Mouse (Mus musculus) heart, postnatal 0 days (tissue): ENCODE data around the gene Amacr. TPM values are rescaled to one million over a fixed set of nuclear protein-coding genes. Genes with fewer than 3 reads are reported as not detected.

Source experiments
- ATAC-seq: fragments of 200-750 bp; cut with Nextera tagmentation; 2 replicates; pipeline ENCODE4 v1.8.0; 2017; ENCODE audit warnings: low read depth, moderate number of reproducible peaks, moderate library complexity; ENCODE audit not compliant: insufficient read depth
- DNase-seq: peaks from one replicate; pipeline ENCODE4 v3.0.0-alpha.2; 2016; ENCODE audit warnings: low spot score
- H3K27ac ChIP-seq: fragments of 300-500 bp; sonication (generic); 2 replicates; pipeline ENCODE4 v1.5.1; 2014; ENCODE audit warnings: low read depth, mild to moderate bottlenecking
- H3K27me3 ChIP-seq: fragments of 300-500 bp; sonication (generic); 2 replicates; pipeline ENCODE4 v1.6.1; 2014; ENCODE audit warnings: low read length, mixed read lengths; ENCODE audit not compliant: control insufficient read depth, insufficient read depth
- H3K36me3 ChIP-seq: fragments of 300-500 bp; sonication (generic); replicated peaks from 2 replicates; pipeline ENCODE4 v1.6.1; 2014; ENCODE audit warnings: low read length, mixed read lengths; ENCODE audit not compliant: control insufficient read depth, insufficient read depth
- H3K4me1 ChIP-seq: fragments of 300-500 bp; sonication (generic); 2 replicates; pipeline ENCODE4 v1.6.1; 2014; ENCODE audit warnings: antibody characterized with exemption; ENCODE audit not compliant: control insufficient read depth, insufficient read depth
- H3K4me2 ChIP-seq: fragments of 300-500 bp; sonication (generic); 2 replicates; pipeline ENCODE4 v1.6.1; 2014; ENCODE audit warnings: low read depth, mild to moderate bottlenecking, low read length, moderate library complexity
- H3K4me3 ChIP-seq: fragments of 300-500 bp; sonication (generic); 2 replicates; pipeline ENCODE4 v1.5.1; 2014; ENCODE audit warnings: low read depth, low read length
- H3K9ac ChIP-seq: fragments of 300-500 bp; sonication (generic); replicated peaks from 2 replicates; pipeline ENCODE4 v1.6.1; 2014; ENCODE audit warnings: low read depth, low read length, mixed read lengths
- H3K9me3 ChIP-seq: fragments of 300-500 bp; sonication (generic); replicated peaks from 2 replicates; pipeline ENCODE4 v1.6.1; 2016; ENCODE audit warnings: low read length; ENCODE audit not compliant: control insufficient read depth
- CTCF ChIP-seq: IDR thresholded peaks from 2 replicates; pipeline ENCODE4 v1.5.1; 2016; ENCODE audit warnings: antibody characterized with exemption, control low read depth, low read depth
- EP300 ChIP-seq: IDR thresholded peaks from 2 replicates; pipeline ENCODE4 v1.6.1; 2016; ENCODE audit warnings: antibody characterized with exemption, low read depth
- WGBS: fragments of 180-500 bp; shearing (Covaris S2); extraction: QIAGEN DNeasy Blood & Tissue Kit; methylation state at CpG from one replicate; pipeline ENCODE4 v1.1.7; 2014; 5-methylcytosine and 5-hydroxymethylcytosine counted together
- polyA plus RNA-seq: library from polyadenylated mRNA; unstranded; fragments of >200 nt; fragmentation: Nextera tagmentation; extraction: Ambion mirVana; gene quantifications from 2 replicates; pipeline ENCODE4 v1.2.1, GENCODE M21; 2015
- total RNA-seq: library from RNA; depleted of rRNA; stranded (reverse); fragments of >200 nt; gene quantifications from 2 replicates; pipeline ENCODE4 v1.2.3, GENCODE M21; 2014; ENCODE audit warnings: low replicate concordance

The Amacr gene
- total and polyA plus RNA-seq, 2 experiments from 2014 or later = 25.5 to 25.8 TPM

GRCm38 (mm10) chr15:10956706-10957105 lies 24.9 kb upstream of the Amacr start:
- no peak overlapping the region for H3K9ac ChIP-seq
- WGBS = 54% methylated on average over 3 of the region's 3 CpGs
- TF ChIP-seq CTCF (no peak), EP300 (no peak)
- ATAC-seq (no peak), DNase-seq (peak; percentile 28)
- H3K27ac ChIP-seq = no peak overlapping the region
- H3K9me3 ChIP-seq = no peaks in the 10 kb centered on the region
- H3K4me1 ChIP-seq = no peaks in the 10 kb centered on the region
- no peak overlapping the region for H3K4me2 ChIP-seq
- no peaks in the 10 kb centered on the region for H3K27me3 ChIP-seq
- no peaks in the 10 kb centered on the region for H3K36me3 ChIP-seq
- H3K4me3 ChIP-seq = no peak overlapping the region

DNA sequence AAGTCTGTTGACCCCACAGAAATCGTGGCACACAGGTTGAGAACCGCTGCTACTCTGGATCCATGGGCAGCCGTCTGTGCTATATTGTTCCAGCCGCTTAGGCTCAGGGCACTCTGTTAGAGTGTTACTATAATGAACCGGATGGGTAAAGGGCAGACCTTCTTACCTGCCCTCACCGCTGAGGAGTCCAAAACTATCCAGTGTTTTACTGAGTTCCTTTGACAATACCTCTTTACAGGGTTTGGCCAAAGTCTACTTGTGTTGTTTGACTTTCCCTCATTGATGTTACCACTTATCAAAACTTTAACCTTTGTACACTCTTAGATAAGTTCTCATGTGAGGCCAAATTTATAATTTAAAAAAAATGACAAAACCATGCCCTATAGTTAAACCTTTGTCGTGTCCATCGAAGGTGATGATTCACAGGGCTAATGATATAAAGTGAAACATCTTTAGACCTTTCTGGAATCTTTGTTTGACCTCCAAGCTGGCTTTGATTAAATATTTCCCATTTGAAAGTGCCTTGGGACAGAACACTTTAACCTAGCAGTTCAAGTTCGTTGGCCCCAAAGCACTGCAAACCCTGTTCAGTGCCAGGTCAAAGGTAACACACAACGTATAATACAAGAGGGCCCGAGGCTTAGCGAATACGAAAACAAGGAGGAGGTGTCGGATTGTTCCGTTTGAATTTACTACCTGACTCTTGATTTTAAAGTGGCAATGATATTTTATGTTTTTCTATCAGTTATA lies 22.1 kb upstream of the Amacr start:
- Histone ChIP-seq H3K9ac (no peak overlapping the region), H3K4me3 (no peak overlapping the region), H3K27ac (no peak overlapping the region), H3K27me3 (no peaks in the 10 kb centered on the region), H3K9me3 (no peaks in the 10 kb centered on the region), H3K4me2 (no peak overlapping the region), H3K36me3 (no peaks in the 10 kb centered on the region), H3K4me1 (no peaks in the 10 kb centered on the region)
- TF ChIP-seq CTCF = no peak
- TF ChIP-seq EP300 = no peak
- no peak for DNase-seq
- no peak for ATAC-seq
- 88% methylated on average over 15 of the region's 15 CpGs for WGBS

DNA sequence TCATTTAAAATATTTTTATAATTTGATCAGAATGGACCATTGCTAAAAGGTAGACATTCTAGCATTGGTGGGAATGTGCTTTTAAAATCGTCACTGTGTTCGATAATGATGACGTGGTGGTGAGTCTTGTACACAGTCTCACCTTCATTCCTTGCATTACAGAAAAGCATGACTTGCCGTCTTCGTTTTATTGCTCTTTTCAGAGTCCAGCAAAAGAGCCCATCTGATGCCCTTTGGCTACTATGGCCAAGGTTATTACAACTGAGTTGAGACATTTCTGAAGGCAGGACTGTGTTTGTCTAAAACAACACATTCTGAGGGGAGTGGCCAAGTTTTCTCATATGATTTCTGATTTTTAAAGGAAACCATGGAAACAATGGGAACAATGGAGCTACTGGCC lies 21.3 kb upstream of the Amacr start:
- WGBS = 94% methylated on average over 5 of the region's 5 CpGs
- H3K27ac ChIP-seq = no peak overlapping the region
- TF ChIP-seq CTCF = no peak
- TF ChIP-seq EP300 = no peak
- H3K4me1 ChIP-seq = no peaks in the 10 kb centered on the region
- H3K4me3 ChIP-seq = no peak overlapping the region
- no peaks in the 10 kb centered on the region for H3K9me3 ChIP-seq
- H3K9ac ChIP-seq = no peak overlapping the region
- no peak overlapping the region for H3K4me2 ChIP-seq
- no peaks in the 10 kb centered on the region for H3K36me3 ChIP-seq
- H3K27me3 ChIP-seq = no peaks in the 10 kb centered on the region
- ATAC-seq (no peak), DNase-seq (no peak)

DNA sequence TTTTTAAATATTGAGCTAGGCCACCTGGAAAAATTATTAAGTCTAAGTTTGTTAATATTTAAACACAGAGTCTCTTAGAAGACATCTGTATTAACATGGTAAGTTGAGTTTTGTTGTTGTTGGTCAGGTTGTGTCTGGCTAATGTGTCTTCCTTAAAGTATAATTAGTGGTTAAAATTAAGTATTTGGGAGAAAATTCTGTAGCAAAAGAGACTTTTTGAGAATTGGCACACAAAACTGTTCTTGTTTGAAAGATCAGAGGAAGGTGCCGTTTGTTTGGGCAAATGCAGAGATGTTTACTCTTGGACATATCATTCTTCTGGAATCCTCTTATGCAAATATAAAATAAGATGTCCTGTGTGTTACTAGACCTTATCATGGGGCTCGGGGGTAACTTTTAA lies 19.0 kb upstream of the Amacr start:
- WGBS = 74% methylated on average over 2 of the region's 2 CpGs
- Histone ChIP-seq H3K36me3 (no peaks in the 10 kb centered on the region), H3K4me3 (no peak overlapping the region), H3K9ac (no peak overlapping the region), H3K4me1 (no peaks in the 10 kb centered on the region), H3K27me3 (no peaks in the 10 kb centered on the region), H3K9me3 (no peaks in the 10 kb centered on the region), H3K4me2 (no peak overlapping the region), H3K27ac (no peak overlapping the region)
- TF ChIP-seq EP300 = no peak
- no peak for TF ChIP-seq CTCF
- DNase-seq (no peak), ATAC-seq (no peak)

DNA sequence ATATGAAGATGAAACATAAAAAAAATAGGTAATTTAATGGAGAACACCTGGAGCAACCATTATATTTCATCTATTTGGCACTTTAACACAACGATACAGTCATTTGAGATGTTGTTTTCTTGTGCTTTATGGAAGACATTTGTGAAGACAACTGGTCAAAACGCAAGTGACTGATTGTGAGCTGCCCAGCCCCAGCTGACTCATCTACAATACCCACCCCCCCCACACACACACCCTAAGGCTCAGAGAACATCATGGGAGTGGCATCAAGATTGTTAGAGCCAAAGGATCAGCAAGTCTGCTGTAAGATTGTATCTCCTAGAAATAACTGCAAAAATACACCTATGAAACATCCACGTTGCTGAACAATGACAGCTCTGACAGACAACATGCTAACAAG lies 12.1 kb upstream of the Amacr start:
- Histone ChIP-seq H3K4me1 (no peaks in the 10 kb centered on the region), H3K36me3 (no peaks in the 10 kb centered on the region), H3K9me3 (no peaks in the 10 kb centered on the region), H3K27ac (no peak overlapping the region), H3K27me3 (no peaks in the 10 kb centered on the region), H3K4me2 (no peak overlapping the region), H3K9ac (no peak overlapping the region), H3K4me3 (no peak overlapping the region)
- ATAC-seq (no peak), DNase-seq (no peak)
- 56% methylated on average over 3 of the region's 3 CpGs for WGBS
- TF ChIP-seq CTCF (no peak), EP300 (no peak)

GRCm38 (mm10) chr15:10970777-10971176 lies 10.8 kb upstream of the Amacr start:
- Histone ChIP-seq H3K27ac (no peak overlapping the region), H3K36me3 (no peaks in the 10 kb centered on the region), H3K4me1 (no peaks in the 10 kb centered on the region), H3K4me3 (no peak overlapping the region), H3K9ac (no peak overlapping the region), H3K4me2 (no peak overlapping the region), H3K9me3 (no peaks in the 10 kb centered on the region), H3K27me3 (no peaks in the 10 kb centered on the region)
- ATAC-seq (no peak), DNase-seq (no peak)
- WGBS = 78% methylated on average over 5 of the region's 5 CpGs
- TF ChIP-seq EP300 (no peak), CTCF (no peak)
